Mouse (Mus musculus): ENCODE data around the gene Agbl2.

DNA sequence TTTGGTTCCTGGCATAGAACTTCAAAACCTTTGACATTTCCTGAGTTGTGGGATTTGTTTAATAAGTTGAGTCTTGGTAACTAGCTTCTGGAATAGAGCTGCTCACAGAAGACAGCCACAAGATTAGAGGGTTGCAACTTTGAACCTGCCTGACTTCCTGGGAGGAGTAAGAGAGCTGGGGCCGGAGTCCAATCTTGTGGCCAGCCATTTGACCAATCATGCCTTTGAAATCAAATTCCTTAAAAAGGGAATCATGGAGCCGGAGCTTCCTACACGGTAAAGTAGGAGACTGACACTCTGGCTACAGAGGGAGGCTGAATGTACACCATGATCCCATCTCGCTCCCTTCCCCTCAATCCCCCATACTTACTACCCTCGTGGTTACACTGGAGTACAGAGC, 42.6 kb upstream of the Agbl2 start:
- TF ChIP-seq EP300 (IDR thresholded peaks at IDR 0.05; ENCODE audit: low read depth) (no peak), CTCF (IDR thresholded peaks at IDR 0.05; ENCODE audit: low read depth) (no peak)
